Mouse (Mus musculus) cerebellum, adult 2 months (tissue): ENCODE measurements at regions not wholly inside any gene's neighbourhood (a gene's known extent, or its start where the extent isn't known, plus 50 kb on each side); places are given as distances from the start of the nearest gene placed in this dataset.

ENCODE experiments used
- DNase-seq, 2 experiments: peaks; one replicate each; pipeline ENCODE4 v3.0.0; 2021
- H3K27ac ChIP-seq: fragments of 200-500 bp; 2 replicates; pipeline ENCODE4 v1.5.1; 2012; ENCODE audit warnings: low read length, control low read depth, inconsistent platforms; ENCODE audit not compliant: insufficient read depth
- H3K27me3 ChIP-seq: fragments of 200-500 bp; 2 replicates; pipeline ENCODE4 v1.6.1; 2012; ENCODE audit warnings: inconsistent platforms, mild to moderate bottlenecking, low read length, moderate library complexity; ENCODE audit not compliant: control insufficient read depth, insufficient read depth
- H3K4me1 ChIP-seq: fragments of 200-500 bp; 2 replicates; pipeline ENCODE4 v1.6.1; 2011; ENCODE audit warnings: low read length; ENCODE audit not compliant: control insufficient read depth, insufficient read depth
- H3K4me3 ChIP-seq: fragments of 200-500 bp; replicated peaks from 2 replicates; pipeline ENCODE3; 2011; ENCODE audit warnings: mild to moderate bottlenecking, low read depth, low read length, control low read depth; ENCODE audit not compliant: insufficient read depth
- CTCF ChIP-seq: fragments of 200-500 bp; IDR thresholded peaks from 2 replicates; pipeline ENCODE4 v1.5.1; 2011; ENCODE audit warnings: low read depth, mild to moderate bottlenecking, control low read depth, low read length, moderate library complexity, borderline replicate concordance; ENCODE audit not compliant: insufficient read depth
- POLR2A ChIP-seq: fragments of 200-500 bp; IDR thresholded peaks from 2 replicates; pipeline ENCODE4 v1.6.1; 2011; ENCODE audit warnings: low read length, control low read depth, borderline replicate concordance; ENCODE audit not compliant: insufficient read depth
- WGBS: fragments of 180-500 bp; shearing (Covaris S2); methylation state at CpG from one replicate; pipeline ENCODE4 v1.1.7; 2018; 5-methylcytosine and 5-hydroxymethylcytosine counted together

GRCm38 (mm10) chr15:52508609-52509008 is 1376.1 kb upstream of the Gm7489 start:
- 41% methylated on average over 2 of the region's 2 CpGs for WGBS
- Histone ChIP-seq H3K4me1 (no peaks in the 10 kb centered on the region), H3K27ac (no peak overlapping the region), H3K27me3 (no peaks in the 10 kb centered on the region), H3K4me3 (no peak overlapping the region)
- DNase-seq = no peak
- TF ChIP-seq CTCF (no peak), POLR2A (no peak)

DNA sequence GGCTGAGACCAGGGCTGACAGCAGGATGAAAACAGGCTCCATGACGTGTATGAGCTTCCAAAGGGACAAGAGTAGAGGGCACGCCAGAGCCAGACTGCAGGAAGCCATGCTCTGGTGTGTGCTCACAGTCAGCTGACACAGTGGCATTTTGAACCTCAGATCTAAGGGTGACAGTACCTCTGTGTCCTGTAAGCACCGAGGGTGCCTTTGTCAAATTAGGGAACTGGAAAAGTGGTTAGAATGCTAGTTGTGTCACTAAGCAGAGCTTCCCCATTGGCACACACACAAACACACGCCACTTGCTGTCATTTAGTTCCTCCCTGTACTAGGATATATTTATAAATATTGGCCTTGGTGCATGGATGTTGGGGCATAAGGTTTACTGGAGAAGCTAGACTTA is 1374.6 kb upstream of the Gm7489 start:
- H3K27me3 ChIP-seq = no peaks in the 10 kb centered on the region
- no peaks in the 10 kb centered on the region for H3K4me1 ChIP-seq
- no peak overlapping the region for H3K4me3 ChIP-seq
- WGBS = 67% methylated on average over 4 of the region's 4 CpGs
- no peak for DNase-seq
- TF ChIP-seq CTCF = no peak
- TF ChIP-seq POLR2A = no peak
- no peak overlapping the region for H3K27ac ChIP-seq

DNA sequence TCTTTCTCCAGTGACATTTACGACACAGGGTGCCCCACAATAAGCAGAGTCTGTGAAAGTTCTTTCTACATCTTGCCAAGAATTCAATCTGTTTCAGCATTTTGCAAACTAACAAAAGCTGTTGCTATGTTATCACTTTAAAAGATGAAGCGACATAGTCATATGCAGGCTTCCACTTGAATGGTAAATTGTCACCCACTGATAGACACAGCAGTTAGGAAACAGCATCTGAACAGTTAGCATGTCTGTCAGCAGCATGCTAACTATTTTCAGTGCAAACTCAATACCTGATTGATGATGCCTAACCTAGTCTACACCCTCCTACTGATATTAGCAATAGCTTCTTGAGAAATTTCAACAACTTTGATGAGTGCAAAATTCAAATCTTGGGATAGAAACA is 1348.1 kb upstream of the Gm7489 start:
- no peak for TF ChIP-seq POLR2A
- no peak for TF ChIP-seq CTCF
- Histone ChIP-seq H3K4me1 (no peaks in the 10 kb centered on the region), H3K27ac (no peak overlapping the region), H3K4me3 (no peak overlapping the region), H3K27me3 (no peaks in the 10 kb centered on the region)
- DNase-seq = no peak
- WGBS = 56% methylated on average over 2 of the region's 2 CpGs

DNA sequence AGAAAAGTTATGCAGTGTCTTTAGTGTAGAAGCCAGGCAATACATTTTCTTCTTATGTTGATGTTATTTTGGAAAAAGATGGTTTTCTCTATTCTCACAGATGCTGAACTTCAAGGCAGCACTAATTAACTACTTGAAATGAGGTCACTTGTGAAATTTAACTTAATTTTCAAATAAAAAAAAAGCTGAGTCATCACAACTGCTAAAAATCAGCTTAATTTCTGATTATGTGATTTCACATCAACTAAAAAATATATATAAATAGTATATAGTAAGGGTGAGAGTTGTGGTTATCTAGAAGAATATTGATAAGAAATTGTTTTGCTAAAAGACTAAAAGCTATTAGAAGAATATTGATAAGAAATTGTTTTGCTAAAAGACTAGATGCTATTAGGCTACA is 1326.0 kb upstream of the Gm7489 start:
- no peak for DNase-seq
- Histone ChIP-seq H3K4me1 (no peaks in the 10 kb centered on the region), H3K4me3 (no peak overlapping the region), H3K27me3 (no peaks in the 10 kb centered on the region), H3K27ac (no peak overlapping the region)
- TF ChIP-seq POLR2A = no peak
- no peak for TF ChIP-seq CTCF

DNA sequence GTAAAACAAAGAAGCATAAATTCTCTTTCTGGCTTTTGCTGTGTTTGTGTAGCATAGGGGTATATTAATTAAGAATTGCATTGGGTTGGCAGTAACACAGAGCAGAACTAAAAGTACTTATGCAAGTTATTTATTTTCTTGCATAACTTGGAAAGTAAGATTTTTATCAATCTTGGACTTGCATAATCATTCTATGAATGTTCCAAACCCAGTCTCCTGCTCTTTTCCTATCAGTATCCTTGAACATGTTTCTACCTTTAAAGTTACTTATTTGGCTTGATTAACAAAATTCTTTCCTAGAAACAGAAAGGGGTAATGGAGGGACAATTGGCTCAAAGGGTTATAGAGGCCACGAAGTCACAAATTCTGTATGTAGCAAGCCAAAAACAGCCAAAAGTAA is 1320.6 kb upstream of the Gm7489 start:
- 81% methylated on average over 1 of the region's 1 CpGs for WGBS
- Histone ChIP-seq H3K27me3 (no peaks in the 10 kb centered on the region), H3K4me1 (no peaks in the 10 kb centered on the region), H3K4me3 (no peak overlapping the region), H3K27ac (no peak overlapping the region)
- DNase-seq = no peak
- TF ChIP-seq CTCF = no peak
- TF ChIP-seq POLR2A = no peak

- H3K27ac ChIP-seq = no peak overlapping the region
- no peak overlapping the region for H3K4me3 ChIP-seq
- no peaks in the 10 kb centered on the region for H3K27me3 ChIP-seq
- no peak for DNase-seq
- TF ChIP-seq CTCF (no peak), POLR2A (no peak)
- no peaks in the 10 kb centered on the region for H3K4me1 ChIP-seq
- WGBS = 31% methylated on average over 5 of the region's 5 CpGs
Observed at GRCm38 (mm10) chr15:52565449-52565851, 1319.3 kb upstream of the Gm7489 start.

GRCm38 (mm10) chr15:52570256-52570655 is 1314.5 kb upstream of the Gm7489 start:
- H3K27me3 ChIP-seq = no peaks in the 10 kb centered on the region
- DNase-seq = no peak
- H3K27ac ChIP-seq = no peak overlapping the region
- 98% methylated on average over 1 of the region's 1 CpGs for WGBS
- TF ChIP-seq POLR2A (no peak), CTCF (no peak)
- H3K4me1 ChIP-seq = no peaks in the 10 kb centered on the region
- H3K4me3 ChIP-seq = no peak overlapping the region

GRCm38 (mm10) chr15:52577614-52578013 is 1307.1 kb upstream of the Gm7489 start:
- TF ChIP-seq POLR2A (no peak), CTCF (no peak)
- Histone ChIP-seq H3K4me1 (no peaks in the 10 kb centered on the region), H3K27me3 (no peaks in the 10 kb centered on the region), H3K4me3 (no peak overlapping the region), H3K27ac (no peak overlapping the region)
- WGBS = 91% methylated on average over 2 of the region's 2 CpGs
- DNase-seq = no peak

- no peak for DNase-seq
- Histone ChIP-seq H3K4me3 (no peak overlapping the region), H3K27me3 (no peaks in the 10 kb centered on the region), H3K4me1 (no peaks in the 10 kb centered on the region), H3K27ac (no peak overlapping the region)
- 7% methylated on average over 4 of the region's 4 CpGs for WGBS
- TF ChIP-seq CTCF (no peak), POLR2A (no peak)
Observed at GRCm38 (mm10) chr15:52589391-52589790, 1295.3 kb upstream of the Gm7489 start.
